Mouse (Mus musculus) spleen, postnatal 14 days (tissue): ENCODE results near the gene Vmn2r11.
"Not testable (repeated sequence)": the region's sequence is repeated elsewhere in the genome, so short reads cannot be mapped to it uniquely, and the experiment has no call there.

Source experiments
- DNase-seq, 2 experiments: peaks; one replicate each; pipeline ENCODE4 v3.0.0; 2021 to 2022; ENCODE audit warnings: low spot score in 2 of 2

Vmn2r11 gene

GRCm38 (mm10) chr5:109059469-109059868, at the start of gene Vmn2r11:
Gene Vmn2r11 (minus strand): TSS chr5:109059569.
- not testable (repeated sequence) for DNase-seq

- DNase-seq, result not testable (repeated sequence)
These were observed 38.5 kb upstream of the Vmn2r11 start, which contains the start of gene Vmn2r12 for GRCm38 (mm10) chr5:109097850-109098249. Gene Vmn2r12 (minus strand): TSS chr5:109097950.

GRCm38 (mm10) chr5:109096482-109096881, 37.1 kb upstream of the Vmn2r11 start:
- not testable (repeated sequence) for DNase-seq

- not testable (repeated sequence) for DNase-seq
These were observed 12.6 kb upstream of the Vmn2r11 start for GRCm38 (mm10) chr5:109072016-109072415.

GRCm38 (mm10) chr5:109055286-109055685, 4.1 kb downstream of the Vmn2r11 start:
- DNase-seq, result no peak

- no peak for DNase-seq
These were observed 26.8 kb downstream of the Vmn2r11 start for GRCm38 (mm10) chr5:109032591-109032990.

- not testable (repeated sequence) for DNase-seq
These were observed 52.9 kb downstream of the Vmn2r11 start, which contains the start of gene Vmn2r10 for GRCm38 (mm10) chr5:109006427-109006826. Gene Vmn2r10 (minus strand): TSS chr5:109006527.
